Mouse (Mus musculus): Measurements from ENCODE around the gene Olfr589. TPM values are rescaled to one million over a fixed set of nuclear protein-coding genes. Genes with fewer than 3 reads are reported as not detected.
"Not testable (repeated sequence)": the region's sequence is repeated elsewhere in the genome, so short reads cannot be mapped to it uniquely, and the experiment has no call there.

Gene Olfr589
- polyA plus RNA-seq (2015; fragmentation: Nextera tagmentation; extraction: Ambion mirVana): not detected in 2 replicates

DNA sequence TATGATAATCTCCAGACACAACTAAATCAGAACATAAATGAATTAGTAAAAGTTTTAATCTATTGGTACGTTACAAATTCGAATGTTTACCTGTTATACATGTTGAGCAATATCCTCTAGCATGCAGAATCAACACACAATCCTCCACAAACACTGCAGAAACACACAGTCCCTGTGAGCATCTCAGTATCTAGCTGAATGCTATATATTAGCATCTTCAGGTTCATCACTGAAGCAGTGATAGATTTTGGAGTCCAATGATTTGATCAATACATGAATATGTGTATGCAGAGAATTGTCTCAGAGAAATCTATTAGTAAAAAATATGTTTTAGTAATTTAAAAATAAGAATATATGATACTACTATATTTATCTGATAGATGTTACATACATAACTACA lies at the start of gene Olfr589:
Gene Olfr589 (minus strand): TSS at position 101 of the 400 bp plus-strand sequence.
- H3K9ac ChIP-seq (ENCODE audit: low read length): no peak within 1 kb of the TSS

DNA sequence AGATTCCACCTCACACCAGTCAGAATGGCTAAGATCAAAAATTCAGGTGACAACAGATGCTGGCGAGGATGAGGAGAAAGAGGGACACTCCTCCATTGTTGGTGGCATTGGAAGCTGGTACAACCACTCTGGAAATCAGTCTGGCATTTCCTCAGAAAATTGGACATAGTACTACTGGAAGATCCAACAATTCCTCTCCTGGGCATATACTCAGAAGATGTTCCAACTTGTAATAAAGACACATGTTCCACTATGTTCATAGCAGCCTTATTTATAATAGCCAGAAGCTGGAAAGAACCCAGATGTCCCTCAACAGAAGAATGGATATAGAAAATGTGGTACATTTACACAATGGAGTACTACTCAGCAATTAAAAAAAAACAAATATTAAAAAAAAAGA lies 28.3 kb upstream of the Olfr589 start, which contains the start of gene Olfr592:
Gene Olfr592 (plus strand): TSS at position 301 of the 400 bp plus-strand sequence.
- not testable (repeated sequence) for H3K9me3 ChIP-seq (replicated peaks; ENCODE audit: control insufficient read depth, low read length); H3K27me3 ChIP-seq (ENCODE audit: control insufficient read depth, insufficient read depth, low read length); H3K27ac ChIP-seq (ENCODE audit: low read length); H3K36me3 ChIP-seq (ENCODE audit: control insufficient read depth, insufficient read depth, low read length); H3K4me1 ChIP-seq (ENCODE audit: control insufficient read depth, insufficient read depth, low read length); H3K9ac ChIP-seq (ENCODE audit: low read length); H3K4me2 ChIP-seq (ENCODE audit: low read depth, low read length); H3K4me3 ChIP-seq (replicated peaks; ENCODE audit: low read length); ATAC-seq (ENCODE audit: insufficient read depth, low FRiP score)
- 71% methylated on average over 1 of the region's 1 CpGs for WGBS

More for the DNA sequence above, at the start of gene Olfr589:
- no peak for ATAC-seq (ENCODE audit: insufficient read depth, low FRiP score)
- no peaks in the 10 kb centered on the region for H3K9me3 ChIP-seq (replicated peaks; ENCODE audit: control insufficient read depth, low read length)
- whole genome bisulfite sequencing: 66% methylated on average over 2 of the region's 2 CpGs
- no peaks in the 10 kb centered on the region for H3K36me3 ChIP-seq (ENCODE audit: control insufficient read depth, insufficient read depth, low read length)
- H3K27me3 ChIP-seq (ENCODE audit: control insufficient read depth, insufficient read depth, low read length): no peaks in the 10 kb centered on the region
- no peak within 1 kb of the TSS for H3K4me2 ChIP-seq (ENCODE audit: low read depth, low read length)
- no peaks in the 10 kb centered on the region for H3K4me1 ChIP-seq (ENCODE audit: control insufficient read depth, insufficient read depth, low read length)
- H3K27ac ChIP-seq (ENCODE audit: low read length): no peak within 1 kb of the TSS
- H3K4me3 ChIP-seq (replicated peaks; ENCODE audit: low read length): no peak within 1 kb of the TSS

DNA sequence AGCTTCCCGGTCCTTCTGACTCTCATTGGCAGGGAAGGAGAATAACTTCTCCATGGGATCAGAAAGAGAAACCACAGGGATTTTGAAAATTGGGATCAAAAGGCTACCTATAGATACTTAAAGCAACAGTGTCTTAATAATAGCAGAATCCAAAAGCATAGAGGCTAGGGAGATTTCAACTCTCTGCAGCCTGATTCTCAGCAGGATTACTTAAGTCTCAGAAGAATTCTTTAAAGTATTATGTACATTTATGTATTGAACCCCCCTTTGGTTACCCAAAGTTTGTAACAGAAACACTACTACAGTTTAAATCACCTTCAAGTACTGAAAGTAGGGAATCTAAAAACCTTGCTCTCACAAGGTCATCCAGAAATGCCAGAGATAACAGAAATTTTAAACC lies 22.1 kb upstream of the Olfr589 start, which contains the start of gene Olfr591:
Gene Olfr591 (minus strand): TSS at position 101 of the 400 bp plus-strand sequence.
- H3K27ac ChIP-seq (ENCODE audit: low read length): no peak within 1 kb of the TSS
- no peak for ATAC-seq (ENCODE audit: insufficient read depth, low FRiP score)
- H3K4me2 ChIP-seq (ENCODE audit: low read depth, low read length): no peak within 1 kb of the TSS
- no peak within 1 kb of the TSS for H3K4me3 ChIP-seq (replicated peaks; ENCODE audit: low read length)
- no peak within 1 kb of the TSS for H3K9ac ChIP-seq (ENCODE audit: low read length)
- H3K27me3 ChIP-seq (ENCODE audit: control insufficient read depth, insufficient read depth, low read length): no peaks in the 10 kb centered on the region
- no peaks in the 10 kb centered on the region for H3K4me1 ChIP-seq (ENCODE audit: control insufficient read depth, insufficient read depth, low read length)
- 78% methylated on average over 1 of the region's 1 CpGs for WGBS
- no peaks in the 10 kb centered on the region for H3K36me3 ChIP-seq (ENCODE audit: control insufficient read depth, insufficient read depth, low read length)
- 0 out of 2 replicates have a peak, but pooled peaks cover 6% of the 10 kb centered on the region for H3K9me3 ChIP-seq (replicated peaks; ENCODE audit: control insufficient read depth, low read length)

DNA sequence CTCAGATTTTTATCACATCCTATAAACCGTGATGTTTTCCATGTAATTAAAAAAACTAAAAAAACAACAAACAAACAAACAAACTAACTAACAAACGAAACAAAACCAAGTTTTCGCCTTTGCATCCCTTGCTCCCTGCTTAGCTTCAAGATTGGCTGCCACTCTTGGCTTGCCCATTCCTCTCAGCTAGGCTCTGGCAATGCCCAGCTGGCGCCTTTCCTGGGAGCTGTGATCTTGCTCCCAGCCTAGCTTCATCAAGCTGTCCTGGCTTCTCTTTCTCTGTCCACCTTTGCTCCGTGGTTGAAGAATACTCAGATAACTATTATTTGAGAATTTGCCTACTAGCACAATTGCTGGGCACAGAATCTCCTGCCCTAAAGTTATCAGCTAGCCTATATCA lies 13.5 kb upstream of the Olfr589 start:
- no peak for ATAC-seq (ENCODE audit: insufficient read depth, low FRiP score)

DNA sequence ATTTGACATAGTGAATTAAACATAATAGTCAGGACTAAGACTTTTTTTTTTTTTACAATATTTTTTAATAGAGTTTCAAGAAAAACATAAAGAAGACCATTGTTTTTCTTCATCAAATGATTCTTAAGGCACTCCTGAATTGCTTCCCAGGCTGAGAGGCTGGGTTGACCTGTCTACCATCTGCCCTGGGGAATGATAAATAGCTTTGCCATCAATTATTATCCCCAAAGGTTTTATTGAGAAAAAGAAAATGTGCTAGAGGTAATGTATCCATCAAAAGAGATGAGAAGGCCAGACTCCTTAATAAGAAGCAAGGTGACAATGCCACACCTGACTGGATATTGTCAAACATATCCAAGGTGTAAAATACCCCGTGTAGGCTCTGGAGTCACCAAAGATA lies 15.6 kb downstream of the Olfr589 start, which contains the start of gene Olfr588-ps1:
Gene Olfr588-ps1 (plus strand): TSS at position 301 of the 400 bp plus-strand sequence.
- H3K4me3 ChIP-seq (replicated peaks; ENCODE audit: low read length): no peak within 1 kb of the TSS
- no peaks in the 10 kb centered on the region for H3K4me1 ChIP-seq (ENCODE audit: control insufficient read depth, insufficient read depth, low read length)
- WGBS: 82% methylated on average over 1 of the region's 1 CpGs
- H3K9ac ChIP-seq (ENCODE audit: low read length): no peak within 1 kb of the TSS
- H3K27me3 ChIP-seq (ENCODE audit: control insufficient read depth, insufficient read depth, low read length): no peaks in the 10 kb centered on the region
- H3K9me3 ChIP-seq (replicated peaks; ENCODE audit: control insufficient read depth, low read length): no peaks in the 10 kb centered on the region
- no peak for ATAC-seq (ENCODE audit: insufficient read depth, low FRiP score)
- H3K27ac ChIP-seq (ENCODE audit: low read length): no peak within 1 kb of the TSS
- H3K4me2 ChIP-seq (ENCODE audit: low read depth, low read length): no peak within 1 kb of the TSS
- no peaks in the 10 kb centered on the region for H3K36me3 ChIP-seq (ENCODE audit: control insufficient read depth, insufficient read depth, low read length)

More for the DNA sequence above, 13.5 kb upstream of the Olfr589 start:
- H3K4me1 ChIP-seq (ENCODE audit: control insufficient read depth, insufficient read depth, low read length): no peaks in the 10 kb centered on the region
- H3K9ac ChIP-seq (ENCODE audit: low read length): no peak overlapping the region
- no peaks in the 10 kb centered on the region for H3K27me3 ChIP-seq (ENCODE audit: control insufficient read depth, insufficient read depth, low read length)
- no peak overlapping the region for H3K4me3 ChIP-seq (replicated peaks; ENCODE audit: low read length)
- no peaks in the 10 kb centered on the region for H3K9me3 ChIP-seq (replicated peaks; ENCODE audit: control insufficient read depth, low read length)
- H3K36me3 ChIP-seq (ENCODE audit: control insufficient read depth, insufficient read depth, low read length): no peaks in the 10 kb centered on the region
- WGBS: 79% methylated on average over 5 of the region's 5 CpGs
- no peak overlapping the region for H3K27ac ChIP-seq (ENCODE audit: low read length)
- H3K4me2 ChIP-seq (ENCODE audit: low read depth, low read length): no peak overlapping the region

DNA sequence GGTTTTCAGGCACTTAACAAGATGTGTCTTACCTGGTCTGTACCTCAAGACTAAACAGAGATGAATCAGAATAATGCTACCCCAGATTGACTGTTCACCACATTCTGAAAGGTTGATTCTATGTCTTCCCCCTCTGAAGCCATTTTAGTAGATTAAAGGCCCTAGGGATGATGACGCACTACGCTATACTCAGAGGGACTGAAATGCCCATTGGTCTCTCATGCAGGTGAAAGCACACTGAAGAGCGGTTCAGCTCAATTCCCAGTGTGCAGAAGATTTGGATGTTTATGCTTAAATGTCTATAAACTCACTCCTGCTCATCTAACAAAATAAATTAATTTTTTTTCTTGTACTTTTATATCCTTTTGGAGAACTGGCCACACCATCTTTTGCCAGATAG lies 30.6 kb downstream of the Olfr589 start, which contains the start of gene Olfr586:
Gene Olfr586 (minus strand): TSS at position 101 of the 400 bp plus-strand sequence.
- no peaks in the 10 kb centered on the region for H3K9me3 ChIP-seq (replicated peaks; ENCODE audit: control insufficient read depth, low read length)
- ATAC-seq (ENCODE audit: insufficient read depth, low FRiP score): no peak
- 84% methylated on average over 3 of the region's 3 CpGs for WGBS

DNA sequence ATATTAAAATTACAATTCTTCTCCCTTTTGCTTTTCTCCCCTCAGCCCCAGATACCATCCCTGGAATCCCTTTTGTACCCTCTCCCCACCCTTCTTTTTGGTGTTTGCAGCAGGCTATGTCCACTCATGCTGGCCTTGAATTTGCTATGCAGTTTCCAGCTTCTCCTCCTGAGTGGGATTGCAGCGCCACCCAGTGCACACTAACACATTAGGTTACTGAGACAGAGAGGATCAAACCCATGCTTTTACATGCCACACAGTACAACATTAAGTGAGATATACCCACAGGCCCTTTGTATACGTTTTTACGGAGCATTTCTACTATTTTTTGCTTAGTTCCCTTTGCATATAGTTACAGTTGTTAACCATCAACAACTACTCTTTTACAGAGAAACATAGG lies 36.8 kb downstream of the Olfr589 start:
- WGBS: 39% methylated on average over 3 of the region's 3 CpGs
- Histone ChIP-seq H3K36me3 (ENCODE audit: control insufficient read depth, insufficient read depth, low read length) (no peaks in the 10 kb centered on the region), H3K4me1 (ENCODE audit: control insufficient read depth, insufficient read depth, low read length) (no peaks in the 10 kb centered on the region), H3K27ac (ENCODE audit: low read length) (no peak overlapping the region), H3K9ac (ENCODE audit: low read length) (no peak overlapping the region), H3K9me3 (replicated peaks; ENCODE audit: control insufficient read depth, low read length) (no peaks in the 10 kb centered on the region), H3K4me2 (ENCODE audit: low read depth, low read length) (no peak overlapping the region), H3K27me3 (ENCODE audit: control insufficient read depth, insufficient read depth, low read length) (no peaks in the 10 kb centered on the region), H3K4me3 (replicated peaks; ENCODE audit: low read length) (no peak overlapping the region)
- ATAC-seq (ENCODE audit: insufficient read depth, low FRiP score): no peak

More for the DNA sequence above, 30.6 kb downstream of the Olfr589 start, which contains the start of gene Olfr586:
- Histone ChIP-seq H3K36me3 (ENCODE audit: control insufficient read depth, insufficient read depth, low read length) (no peaks in the 10 kb centered on the region), H3K4me2 (ENCODE audit: low read depth, low read length) (no peak within 1 kb of the TSS), H3K27me3 (ENCODE audit: control insufficient read depth, insufficient read depth, low read length) (no peaks in the 10 kb centered on the region), H3K9ac (ENCODE audit: low read length) (no peak within 1 kb of the TSS), H3K4me3 (replicated peaks; ENCODE audit: low read length) (no peak within 1 kb of the TSS), H3K27ac (ENCODE audit: low read length) (no peak within 1 kb of the TSS), H3K4me1 (ENCODE audit: control insufficient read depth, insufficient read depth, low read length) (no peaks in the 10 kb centered on the region)

Other genes with a start within 250 kb of the Olfr589 start
- gene Olfr571, start 238.8 kb downstream of the Olfr589 start, polyA plus RNA-seq (2015; fragmentation: Nextera tagmentation; extraction: Ambion mirVana): not detected in 2 replicates
- gene Olfr572, start 231.9 kb downstream of the Olfr589 start, polyA plus RNA-seq (2015; fragmentation: Nextera tagmentation; extraction: Ambion mirVana): not detected in 2 replicates
- gene Olfr573-ps1, start 213.8 kb downstream of the Olfr589 start, polyA plus RNA-seq (2015; fragmentation: Nextera tagmentation; extraction: Ambion mirVana): not detected in 2 replicates
- gene Olfr574, start 207.9 kb downstream of the Olfr589 start, polyA plus RNA-seq (2015; fragmentation: Nextera tagmentation; extraction: Ambion mirVana): not detected in 2 replicates
- not detected in 2 replicates for gene Olfr575, start 197.6 kb downstream of the Olfr589 start, polyA plus RNA-seq (2015; fragmentation: Nextera tagmentation; extraction: Ambion mirVana)
- not detected in 2 replicates for gene Olfr576, start 193.7 kb downstream of the Olfr589 start, polyA plus RNA-seq (2015; fragmentation: Nextera tagmentation; extraction: Ambion mirVana)
- gene Olfr577, start 180.4 kb downstream of the Olfr589 start, polyA plus RNA-seq (2015; fragmentation: Nextera tagmentation; extraction: Ambion mirVana): not detected in 2 replicates
- gene Olfr578, start 167.0 kb downstream of the Olfr589 start, polyA plus RNA-seq (2015; fragmentation: Nextera tagmentation; extraction: Ambion mirVana): not detected in 2 replicates
- gene Olfr582, start 118.3 kb downstream of the Olfr589 start, polyA plus RNA-seq (2015; fragmentation: Nextera tagmentation; extraction: Ambion mirVana): not detected in 2 replicates
- gene Olfr583, start 105.1 kb downstream of the Olfr589 start, polyA plus RNA-seq (2015; fragmentation: Nextera tagmentation; extraction: Ambion mirVana): not detected in 2 replicates
- gene Olfr584, start 74.5 kb downstream of the Olfr589 start, polyA plus RNA-seq (2015; fragmentation: Nextera tagmentation; extraction: Ambion mirVana): not detected in 2 replicates
- gene Olfr585, start 58.6 kb downstream of the Olfr589 start, polyA plus RNA-seq (2015; fragmentation: Nextera tagmentation; extraction: Ambion mirVana): not detected in 2 replicates
- gene Olfr586, start 30.7 kb downstream of the Olfr589 start, polyA plus RNA-seq (2015; fragmentation: Nextera tagmentation; extraction: Ambion mirVana): not detected in 2 replicates
- not detected in 2 replicates for gene Olfr588-ps1, start 15.5 kb downstream of the Olfr589 start, polyA plus RNA-seq (2015; fragmentation: Nextera tagmentation; extraction: Ambion mirVana)
- gene Olfr591, start 22.0 kb upstream of the Olfr589 start, polyA plus RNA-seq (2015; fragmentation: Nextera tagmentation; extraction: Ambion mirVana): not detected in 2 replicates
- not detected in 2 replicates for gene Olfr592, start 28.4 kb upstream of the Olfr589 start, polyA plus RNA-seq (2015; fragmentation: Nextera tagmentation; extraction: Ambion mirVana)
- not detected in 2 replicates for gene Olfr593, start 55.5 kb upstream of the Olfr589 start, polyA plus RNA-seq (2015; fragmentation: Nextera tagmentation; extraction: Ambion mirVana)
- gene Olfr594, start 60.6 kb upstream of the Olfr589 start, polyA plus RNA-seq (2015; fragmentation: Nextera tagmentation; extraction: Ambion mirVana): not detected in 2 replicates
- not detected in 2 replicates for gene Usp17ld, start 96.1 kb upstream of the Olfr589 start, polyA plus RNA-seq (2015; fragmentation: Nextera tagmentation; extraction: Ambion mirVana)
- gene Olfr596, start 149.3 kb upstream of the Olfr589 start, polyA plus RNA-seq (2015; fragmentation: Nextera tagmentation; extraction: Ambion mirVana): not detected in 2 replicates
- not detected in 2 replicates for gene Olfr597, start 160.0 kb upstream of the Olfr589 start, polyA plus RNA-seq (2015; fragmentation: Nextera tagmentation; extraction: Ambion mirVana)
- gene Olfr598, start 167.2 kb upstream of the Olfr589 start, polyA plus RNA-seq (2015; fragmentation: Nextera tagmentation; extraction: Ambion mirVana): not detected in 2 replicates
- not detected in 2 replicates for gene Olfr599, start 179.6 kb upstream of the Olfr589 start, polyA plus RNA-seq (2015; fragmentation: Nextera tagmentation; extraction: Ambion mirVana)
- not detected in 2 replicates for gene Olfr600, start 193.3 kb upstream of the Olfr589 start, polyA plus RNA-seq (2015; fragmentation: Nextera tagmentation; extraction: Ambion mirVana)
- not detected in 2 replicates for gene Olfr601, start 206.3 kb upstream of the Olfr589 start, polyA plus RNA-seq (2015; fragmentation: Nextera tagmentation; extraction: Ambion mirVana)
- gene Olfr603, start 229.8 kb upstream of the Olfr589 start, polyA plus RNA-seq (2015; fragmentation: Nextera tagmentation; extraction: Ambion mirVana): not detected in 2 replicates

Data from stomach, embryonic 16.5 days (tissue).